Mouse (Mus musculus) right cerebral cortex, postnatal 4 days (tissue): ENCODE measurements around the gene Tsacc.
"Not testable (repeated sequence)": the region's sequence is repeated elsewhere in the genome, so short reads cannot be mapped to it uniquely, and the experiment has no call there.

Source experiments
- DNase-seq: peaks from one replicate; pipeline ENCODE4 v3.0.0-alpha.2; 2022

Tsacc gene

DNA sequence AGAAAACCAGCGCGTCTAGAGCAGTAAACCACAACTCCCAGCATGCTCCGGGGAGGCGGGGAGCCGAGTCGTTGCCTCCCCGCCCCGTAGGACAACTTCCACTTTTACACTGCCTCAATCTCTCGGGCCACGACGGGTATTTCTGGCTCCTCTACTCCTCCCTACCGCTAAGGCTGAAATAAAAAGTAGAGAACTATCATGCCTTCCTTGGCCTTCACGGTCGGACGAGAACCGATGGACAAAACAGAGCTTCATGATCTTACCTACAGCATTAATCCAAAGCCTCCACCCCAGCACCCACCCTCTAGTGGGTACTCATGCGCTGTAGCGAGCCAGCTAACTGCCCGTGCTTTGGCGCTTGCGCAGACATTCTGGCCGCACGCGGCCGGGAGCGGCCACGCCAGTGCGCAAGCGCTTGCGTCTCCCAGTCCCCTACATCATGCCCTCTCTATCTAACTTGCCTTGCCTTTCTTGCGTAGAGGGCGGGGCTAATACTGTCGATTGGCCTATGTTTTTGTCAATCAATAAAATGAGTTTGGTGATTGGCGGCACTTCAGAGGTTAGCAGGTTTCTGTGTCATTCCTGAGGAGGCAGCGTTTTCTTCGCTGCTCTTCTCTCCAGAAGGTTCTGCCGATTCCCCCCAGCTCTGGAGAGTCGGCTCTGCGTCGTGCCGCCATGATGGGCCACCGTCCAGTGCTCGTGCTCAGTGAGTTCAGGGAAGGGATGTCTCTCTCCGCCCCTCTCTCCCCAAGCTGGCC, at the start of gene Tsacc, which contains the start of gene Cct3:
Gene Tsacc (minus strand): TSS at position 439 of the 758 bp plus-strand sequence.
Gene Cct3 (plus strand): TSS at position 556 of the 758 bp plus-strand sequence.
- peak; percentile 91 for DNase-seq

DNA sequence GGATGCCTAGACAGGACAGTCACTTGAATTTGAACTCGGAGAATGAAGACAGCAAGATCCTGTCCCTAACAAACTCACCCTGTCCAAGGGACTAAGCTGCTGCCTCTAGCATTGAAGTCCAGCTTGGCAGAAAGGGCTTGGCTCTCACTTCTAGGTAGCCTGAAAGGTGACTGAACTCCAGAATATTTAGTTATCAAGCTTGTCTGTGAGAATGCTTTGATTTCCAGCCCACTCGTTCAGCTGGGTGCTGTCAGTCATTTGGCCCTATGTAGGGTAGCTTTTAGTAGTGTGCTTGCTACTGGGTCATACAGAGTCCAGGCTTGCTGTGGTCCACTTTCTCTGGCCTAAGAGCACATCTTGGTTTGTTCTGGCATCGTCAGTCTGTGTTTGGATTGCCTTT, 42.2 kb upstream of the Tsacc start:
- no peak for DNase-seq

- no peak for DNase-seq
These were observed 41.5 kb upstream of the Tsacc start for GRCm38 (mm10) chr3:88338316-88338715.

GRCm38 (mm10) chr3:88337367-88338020, 40.7 kb upstream of the Tsacc start:
- no peak for DNase-seq

DNA sequence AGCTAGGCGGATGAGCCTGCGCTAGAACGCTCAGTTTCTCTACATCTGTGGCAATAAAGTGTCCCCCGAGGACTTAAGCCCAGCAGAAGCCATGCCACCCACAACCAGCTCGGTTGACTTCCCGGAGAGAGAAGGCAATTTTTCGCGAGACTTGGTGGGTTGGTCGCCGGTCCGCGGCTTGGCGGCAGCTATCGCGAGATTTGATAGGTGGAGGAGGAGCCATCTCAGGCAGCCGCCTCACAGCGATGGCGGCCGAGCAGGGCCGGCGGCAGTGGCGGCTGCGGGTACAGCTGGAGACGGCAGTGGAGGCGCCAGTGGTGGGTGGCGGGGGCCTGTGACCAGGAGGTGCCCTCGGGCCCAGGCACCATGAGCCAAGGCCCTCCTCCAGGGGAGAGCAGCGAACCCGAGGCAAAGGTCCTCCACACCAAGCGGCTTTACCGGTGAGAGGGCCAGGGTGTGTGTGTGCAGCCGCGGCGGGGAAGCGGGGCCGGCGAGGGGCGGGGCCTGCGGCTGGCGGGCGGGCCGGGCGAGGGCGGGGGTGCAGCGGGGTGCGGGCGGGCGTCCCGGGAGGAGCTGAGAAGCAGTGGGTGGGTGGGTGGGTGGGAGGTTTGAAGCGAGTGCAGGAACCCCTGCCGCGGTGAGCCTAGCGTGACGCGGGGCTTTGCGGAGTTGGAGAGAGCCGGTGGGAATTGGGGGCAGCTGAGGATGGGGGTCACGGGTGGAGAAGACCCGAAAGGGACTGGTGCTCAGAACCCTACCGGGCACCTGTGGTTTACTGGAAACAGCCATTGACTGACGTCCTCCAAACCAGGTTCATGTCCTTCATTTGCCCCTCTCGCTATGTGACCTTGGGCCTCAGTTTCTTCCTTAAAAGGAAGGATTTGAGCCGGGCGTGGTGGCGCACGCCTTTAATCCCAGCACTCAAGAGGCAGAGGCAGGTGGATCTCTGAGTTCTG, 39.5 kb upstream of the Tsacc start, which contains the start of the genes Tmem79 and Smg5:
Gene Tmem79 (minus strand): TSS at position 91 of the 956 bp plus-strand sequence.
Gene Smg5 (plus strand): TSS at position 203 of the 956 bp plus-strand sequence.
- DNase-seq: peak; percentile 92

DNA sequence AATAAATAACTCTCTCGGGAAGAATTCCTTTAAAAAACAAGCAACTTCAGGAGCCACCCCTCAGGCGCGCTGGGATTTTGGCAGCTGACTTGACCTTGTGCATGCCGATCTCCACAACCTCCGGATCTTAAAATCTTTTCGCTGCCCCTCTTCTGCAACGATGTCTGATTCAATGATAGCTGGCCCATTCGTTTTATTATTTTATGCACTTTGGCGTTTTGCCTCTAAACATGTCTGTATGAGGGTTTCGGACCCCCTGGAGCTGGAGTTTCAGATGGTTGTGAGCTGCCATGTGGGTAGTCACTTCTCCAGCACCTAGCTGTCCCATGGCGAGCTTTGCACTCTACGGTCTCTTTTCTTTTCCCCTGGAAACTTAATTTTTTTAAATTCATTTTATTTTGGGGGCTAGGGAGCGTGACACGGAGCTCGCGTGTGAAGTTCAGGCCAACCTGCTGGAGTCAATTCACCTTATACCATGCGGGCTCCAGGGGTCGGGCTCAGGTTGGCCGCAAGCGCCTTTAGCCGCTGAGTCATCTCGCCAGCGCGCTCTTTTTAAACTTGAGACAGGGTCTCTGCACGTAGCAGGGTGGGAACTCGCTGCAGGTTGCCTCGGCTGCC, 38.7 kb upstream of the Tsacc start:
- DNase-seq: no peak

- DNase-seq: no peak
These were observed 38.2 kb upstream of the Tsacc start for GRCm38 (mm10) chr3:88334902-88335435.

GRCm38 (mm10) chr3:88334029-88334658, 37.3 kb upstream of the Tsacc start:
- no peak for DNase-seq

DNA sequence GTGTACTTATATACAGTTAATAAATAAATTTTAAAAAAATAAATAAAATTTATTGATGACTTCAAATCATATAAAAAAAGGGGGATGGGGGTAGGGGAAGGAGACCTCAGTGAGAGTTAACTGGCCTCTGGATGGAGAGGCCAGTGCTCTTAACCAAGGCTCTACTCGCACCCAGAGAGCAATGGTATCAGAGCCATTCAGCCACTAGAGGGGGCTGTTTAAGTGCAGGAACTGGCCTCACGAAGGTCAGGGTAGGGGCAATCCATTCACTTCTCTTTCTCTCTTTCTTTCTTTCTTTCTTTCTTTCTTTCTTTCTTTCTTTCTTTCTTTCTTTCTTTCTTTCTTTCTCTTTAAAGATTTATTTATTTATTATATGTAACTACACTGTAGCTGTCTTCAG, 34.5 kb upstream of the Tsacc start:
- no peak for DNase-seq

GRCm38 (mm10) chr3:88328956-88329355, 32.2 kb upstream of the Tsacc start:
- DNase-seq: no peak

DNA sequence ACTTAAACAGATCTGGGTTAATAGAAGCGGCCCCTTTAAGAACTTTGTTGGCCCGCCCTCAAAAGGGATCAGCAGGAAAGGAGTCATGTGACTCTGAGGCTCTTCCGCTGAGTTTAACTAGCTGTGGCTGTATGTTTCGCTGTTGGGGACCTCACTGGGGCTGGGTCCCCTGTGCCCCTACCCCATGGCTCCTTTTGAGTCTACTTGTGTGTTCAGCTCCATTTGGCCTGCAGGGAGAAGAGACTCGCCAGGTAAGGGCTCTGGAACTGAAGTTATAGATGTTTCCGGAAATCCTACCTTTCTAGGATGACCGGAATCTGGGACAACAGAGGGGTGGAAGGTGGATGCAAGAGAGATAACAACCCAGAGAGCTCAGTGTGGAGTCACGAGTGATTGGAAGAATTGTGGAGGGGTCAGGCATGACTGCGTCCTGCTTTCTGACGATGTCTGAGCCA, 28.2 kb upstream of the Tsacc start, which contains the start of gene Glmp:
Gene Glmp (plus strand): TSS at position 73 of the 455 bp plus-strand sequence.
- peak; percentile 57 for DNase-seq

DNA sequence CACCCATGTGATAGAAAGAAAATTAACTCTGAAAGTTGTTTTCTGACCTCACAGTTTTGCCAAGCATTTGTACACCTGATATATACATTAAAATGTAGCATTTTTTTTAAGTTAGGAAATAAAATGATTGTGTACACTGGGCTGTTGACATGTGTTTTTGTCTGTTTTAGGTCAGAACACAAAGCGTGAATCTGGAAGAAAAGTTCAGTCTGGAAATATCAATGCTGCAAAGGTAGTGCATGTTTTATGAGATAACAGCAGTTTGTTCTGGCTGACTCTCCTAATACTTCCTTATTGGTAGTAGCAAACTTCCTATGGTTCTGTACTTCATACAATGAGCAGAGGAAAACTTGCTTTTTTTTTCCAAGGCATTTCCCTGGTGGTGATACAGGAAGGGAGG, 2.4 kb upstream of the Tsacc start:
- DNase-seq: no peak

DNA sequence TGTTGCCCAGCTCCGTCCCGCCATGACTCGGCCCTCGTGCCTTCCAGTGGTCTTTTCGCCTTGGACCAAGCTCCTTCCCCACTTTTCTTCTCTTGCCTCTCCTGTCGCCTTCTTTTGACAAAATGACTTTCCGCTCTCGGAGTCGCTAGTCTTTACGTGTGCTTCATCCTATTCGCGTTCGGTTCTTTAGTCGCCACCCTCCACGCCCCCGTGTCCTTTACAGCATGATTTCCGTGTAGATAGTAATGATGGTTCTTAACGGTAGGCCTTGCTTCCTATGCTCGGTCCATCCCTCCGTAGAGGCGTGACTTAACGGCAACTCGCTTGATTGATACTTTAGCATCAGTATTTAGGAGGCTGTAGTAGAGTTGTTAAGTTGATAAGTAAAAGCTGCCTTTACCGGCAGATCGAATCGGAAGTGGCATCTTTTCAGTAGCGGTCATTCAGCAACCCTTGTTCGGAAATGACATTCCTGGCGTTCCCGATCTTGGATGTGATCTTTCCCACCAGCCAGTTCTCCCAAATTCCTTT, 587 bp upstream of the Tsacc start:
- no peak for DNase-seq

DNA sequence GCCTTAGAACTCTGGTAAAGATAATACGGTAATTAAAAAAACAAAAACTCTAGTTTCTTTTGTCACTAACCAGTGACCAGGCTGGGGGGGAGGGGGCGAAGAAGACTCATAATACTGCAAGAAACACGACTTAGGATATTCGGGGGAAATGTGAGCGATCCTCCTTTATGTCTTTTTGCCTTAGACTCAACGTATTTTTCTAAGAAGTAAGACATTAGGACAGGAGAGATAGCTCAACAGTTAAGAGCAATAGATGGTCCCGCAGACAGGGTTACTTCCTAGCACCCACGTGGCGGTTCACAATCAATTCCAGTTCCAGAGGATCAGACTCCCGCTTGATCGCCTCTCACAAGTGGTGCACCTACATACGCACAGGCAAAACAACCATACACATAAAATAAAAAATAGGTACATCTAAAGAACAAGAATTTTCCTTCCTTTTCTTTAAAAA, 664 bp downstream of the Tsacc start:
- peak; percentile 28 for DNase-seq

GRCm38 (mm10) chr3:88295272-88295671, 1.5 kb downstream of the Tsacc start:
- DNase-seq: not testable (repeated sequence)

DNA sequence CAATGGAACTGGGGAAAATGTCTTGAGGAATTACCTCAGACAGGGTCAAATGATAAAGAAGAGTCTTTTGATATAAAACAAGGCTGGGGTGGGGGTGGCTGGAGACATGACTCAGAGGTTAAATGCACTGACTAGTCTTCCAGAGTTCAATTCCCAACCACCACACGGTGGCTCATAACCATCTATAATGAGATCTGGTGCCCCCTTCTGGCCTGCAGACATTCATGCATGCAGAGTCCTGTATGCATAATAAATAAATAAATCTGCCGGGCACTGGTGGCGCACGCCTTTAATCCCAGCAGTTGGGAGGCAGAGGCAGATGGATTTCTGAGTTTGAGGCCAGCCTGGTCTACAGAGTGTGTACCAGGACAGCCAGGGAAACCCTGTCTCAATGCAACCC, 4.8 kb downstream of the Tsacc start:
- DNase-seq: peak; percentile 22

- DNase-seq: not testable (repeated sequence)
These were observed 8.6 kb downstream of the Tsacc start for GRCm38 (mm10) chr3:88288133-88288713.

DNA sequence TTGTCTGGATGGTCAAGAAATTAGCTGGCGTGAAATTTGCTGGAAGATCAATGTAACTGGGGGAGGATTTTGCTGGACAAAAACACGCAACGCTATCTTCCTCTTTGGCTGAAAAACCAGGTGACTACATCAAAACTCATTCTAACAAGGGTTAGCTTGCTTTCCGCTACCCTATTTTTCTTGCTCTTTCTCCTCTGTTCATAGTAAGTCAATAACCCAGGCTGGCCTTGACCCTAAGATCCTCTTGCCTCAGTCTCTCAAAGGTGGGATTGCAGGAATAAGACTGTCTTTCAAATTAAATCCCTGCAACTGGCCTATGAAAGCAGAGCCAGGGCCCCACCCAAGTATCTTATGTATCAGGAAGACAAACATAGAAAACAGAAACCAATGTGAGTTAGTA, 9.7 kb downstream of the Tsacc start, which contains the start of gene Gm38392:
Gene Gm38392 (minus strand): TSS at position 101 of the 400 bp plus-strand sequence.
- DNase-seq: no peak

GRCm38 (mm10) chr3:88285565-88285895, 11.3 kb downstream of the Tsacc start:
- not testable (repeated sequence) for DNase-seq

GRCm38 (mm10) chr3:88284815-88285564, 11.8 kb downstream of the Tsacc start:
- DNase-seq: not testable (repeated sequence)
